Mouse (Mus musculus): ENCODE measurements around the gene Slit3.
A peak's percentile ranks its signal among the peaks of the same experiment; 100 is the strongest.

Slit3 gene

GRCm38 (mm10) chr11:35120894-35121610 is at the start of gene Slit3:
TSS of gene Slit3 (plus strand) at chr11:35121224.
- DNase-seq, result peak; percentile 6

- no peak for DNase-seq
Observed at GRCm38 (mm10) chr11:35071451-35071850, 49.6 kb upstream of the Slit3 start.

- no peak for DNase-seq
Observed at GRCm38 (mm10) chr11:35075411-35075810, 45.6 kb upstream of the Slit3 start.

GRCm38 (mm10) chr11:35080451-35081125 is 40.4 kb upstream of the Slit3 start:
- DNase-seq, result no peak

GRCm38 (mm10) chr11:35082297-35082696 is 38.7 kb upstream of the Slit3 start:
- DNase-seq, result no peak

GRCm38 (mm10) chr11:35083049-35083448 is 38.0 kb upstream of the Slit3 start:
- DNase-seq, result no peak

GRCm38 (mm10) chr11:35085351-35085750 is 35.7 kb upstream of the Slit3 start:
- DNase-seq, result no peak

GRCm38 (mm10) chr11:35086029-35086428 is 35.0 kb upstream of the Slit3 start:
- DNase-seq, result no peak

GRCm38 (mm10) chr11:35087454-35087853 is 33.6 kb upstream of the Slit3 start:
- no peak for DNase-seq

GRCm38 (mm10) chr11:35088136-35088535 is 32.9 kb upstream of the Slit3 start:
- DNase-seq, result no peak

GRCm38 (mm10) chr11:35090629-35091335 is 30.2 kb upstream of the Slit3 start:
- DNase-seq, result no peak

- DNase-seq, result no peak
Observed at GRCm38 (mm10) chr11:35096538-35096937, 24.5 kb upstream of the Slit3 start.

- DNase-seq, result no peak
Observed at GRCm38 (mm10) chr11:35109781-35110180, 11.2 kb upstream of the Slit3 start.

GRCm38 (mm10) chr11:35110784-35111183 is 10.2 kb upstream of the Slit3 start:
- DNase-seq, result no peak

- no peak for DNase-seq
Observed at GRCm38 (mm10) chr11:35113290-35113689, 7.7 kb upstream of the Slit3 start.

GRCm38 (mm10) chr11:35116436-35116835 is 4.6 kb upstream of the Slit3 start:
- no peak for DNase-seq

- no peak for DNase-seq
Observed at GRCm38 (mm10) chr11:35117871-35118270, 3.2 kb upstream of the Slit3 start.

GRCm38 (mm10) chr11:35118731-35119130 is 2.3 kb upstream of the Slit3 start:
- no peak for DNase-seq

- DNase-seq, result peak; percentile 63
Observed at GRCm38 (mm10) chr11:35119360-35119759, 1.7 kb upstream of the Slit3 start.

GRCm38 (mm10) chr11:35120076-35120475 is 948 bp upstream of the Slit3 start:
- DNase-seq, result no peak

- DNase-seq, result no peak
Observed at GRCm38 (mm10) chr11:35121611-35121959, 561 bp downstream of the Slit3 start.

- no peak for DNase-seq
Observed at GRCm38 (mm10) chr11:35122091-35122811, 1.2 kb downstream of the Slit3 start.

GRCm38 (mm10) chr11:35124489-35125107 is 3.6 kb downstream of the Slit3 start:
- no peak for DNase-seq
